Mouse (Mus musculus) CD4-positive helper T cell, adult 2 months (primary cell): ENCODE measurements around the gene Serp1.
"Not testable (repeated sequence)": the region's sequence is repeated elsewhere in the genome, so short reads cannot be mapped to it uniquely, and the experiment has no call there.

Source experiments
- DNase-seq: peaks from one replicate; pipeline ENCODE4 v3.0.0-alpha.2; 2012; ENCODE audit warnings: low read depth, missing footprints, low spot score

The Serp1 gene

DNA sequence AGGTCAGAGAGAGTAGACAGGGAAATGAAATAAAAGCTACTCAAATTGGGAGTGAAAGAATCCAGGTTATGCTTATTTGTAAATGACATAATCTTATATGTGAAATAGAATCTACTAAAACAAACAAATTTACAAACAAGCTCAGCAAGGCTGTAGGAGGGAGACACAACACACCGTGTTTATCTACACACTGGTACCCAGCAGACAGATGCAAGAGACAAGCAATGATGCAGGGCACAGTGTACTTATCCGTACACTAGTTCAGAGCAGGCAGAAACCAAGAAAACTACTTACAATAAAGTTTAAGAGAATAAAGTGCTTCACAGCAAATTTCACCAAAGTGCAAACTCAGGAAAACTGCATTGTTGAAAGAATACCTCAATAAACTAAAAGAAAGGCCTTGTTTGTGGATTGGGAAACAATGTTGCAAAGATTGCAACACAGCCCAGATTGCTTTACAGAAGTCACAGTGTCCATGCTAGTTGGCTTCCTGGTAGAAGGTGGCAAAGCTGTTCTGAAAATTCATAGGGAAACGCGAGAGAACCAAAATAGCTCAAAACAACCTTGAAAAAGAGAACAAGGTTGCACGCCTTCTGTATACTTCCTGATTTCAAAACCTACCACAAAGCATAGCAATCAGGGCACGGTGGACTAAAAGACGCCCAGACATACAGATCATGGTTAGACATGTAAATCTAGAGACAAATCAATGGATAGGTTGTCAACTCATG, 17.5 kb downstream of the Serp1 start:
- no peak for DNase-seq

DNA sequence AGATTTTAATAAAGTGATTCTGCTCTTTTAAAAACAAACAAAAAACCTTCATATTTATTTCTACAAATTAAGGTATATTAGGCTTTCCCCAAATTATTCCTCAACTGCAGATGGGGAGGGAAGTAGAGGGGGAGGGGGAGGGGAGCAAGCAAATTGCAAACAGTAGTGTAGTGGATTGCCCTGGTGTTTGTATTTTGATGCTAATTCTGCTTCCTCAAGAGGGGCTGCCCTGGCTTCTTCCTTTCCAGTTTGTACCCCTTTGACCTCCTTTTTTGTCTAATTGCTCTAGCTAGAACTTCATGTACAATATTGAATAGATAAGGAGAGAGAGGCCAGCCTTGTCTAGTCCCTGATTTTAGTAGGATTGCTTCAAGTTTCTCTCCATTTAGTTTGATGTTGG, 21.0 kb downstream of the Serp1 start:
- no peak for DNase-seq

DNA sequence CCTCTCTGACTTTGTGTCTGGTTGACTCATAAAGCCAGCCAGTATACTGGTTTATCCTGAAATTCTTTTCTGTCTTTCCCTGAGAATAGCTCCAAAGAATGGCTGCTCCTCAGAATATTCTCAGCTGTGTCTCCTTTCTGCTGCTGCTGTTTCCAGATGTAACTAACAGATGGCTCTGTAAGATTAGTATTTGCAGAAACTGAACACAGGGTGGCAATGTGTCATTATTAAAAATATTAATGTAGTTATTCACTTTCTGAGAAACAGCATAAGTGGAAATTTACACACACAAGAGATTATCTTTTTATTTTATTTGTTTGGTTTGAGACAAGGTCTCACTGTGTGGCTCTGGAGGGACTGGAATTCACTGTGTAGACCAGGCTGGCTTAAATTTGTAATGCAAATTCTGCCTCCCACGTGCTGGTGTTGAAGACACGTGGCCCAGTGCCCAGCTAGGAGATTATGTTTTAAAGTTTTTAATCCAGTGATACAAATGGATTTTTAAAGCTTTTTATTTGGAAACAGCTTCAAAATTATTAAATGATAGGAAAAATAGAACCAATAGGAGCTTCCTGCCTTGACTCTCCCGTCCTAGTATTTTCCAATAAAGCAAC, 21.9 kb downstream of the Serp1 start:
- no peak for DNase-seq

DNA sequence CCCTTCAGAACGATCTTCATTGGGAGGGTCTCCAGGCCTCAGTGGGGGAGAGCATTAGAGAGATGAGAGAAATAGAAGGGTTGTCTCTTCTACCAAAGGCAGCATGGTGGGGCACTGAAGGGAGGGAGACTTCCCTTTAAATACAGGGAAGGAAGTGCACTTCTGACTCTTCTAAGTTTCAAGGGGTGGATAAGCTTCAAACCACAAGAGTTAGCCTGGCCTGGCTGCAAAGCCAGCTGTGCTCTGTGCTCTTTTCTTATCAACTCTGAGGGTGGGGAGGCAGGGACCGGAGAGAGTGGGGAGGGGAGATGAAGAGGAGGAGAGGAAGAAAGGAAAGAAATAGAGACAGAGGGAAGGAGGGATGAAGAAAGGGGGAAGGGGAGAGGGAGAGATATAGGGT, 23.7 kb downstream of the Serp1 start:
- DNase-seq: no peak

DNA sequence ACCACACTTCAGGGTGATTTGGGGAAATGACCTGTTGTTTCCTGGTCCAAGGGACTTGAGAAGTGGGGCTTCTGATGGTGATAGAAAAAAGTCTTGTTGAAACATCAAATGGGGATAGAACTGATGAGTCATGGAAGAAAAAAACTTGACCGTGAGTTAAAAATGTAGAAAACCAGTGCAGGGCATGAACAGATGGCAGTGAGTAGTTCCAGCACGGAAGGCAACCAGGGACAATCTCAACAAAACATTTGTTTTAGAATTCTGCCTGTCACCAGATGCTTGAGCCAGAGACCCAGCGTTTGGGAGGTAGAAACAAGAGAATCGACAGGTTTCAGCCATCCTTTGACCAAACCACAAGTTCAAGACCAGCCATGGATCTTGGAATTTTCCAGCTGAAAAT, 32.1 kb downstream of the Serp1 start:
- no peak for DNase-seq

DNA sequence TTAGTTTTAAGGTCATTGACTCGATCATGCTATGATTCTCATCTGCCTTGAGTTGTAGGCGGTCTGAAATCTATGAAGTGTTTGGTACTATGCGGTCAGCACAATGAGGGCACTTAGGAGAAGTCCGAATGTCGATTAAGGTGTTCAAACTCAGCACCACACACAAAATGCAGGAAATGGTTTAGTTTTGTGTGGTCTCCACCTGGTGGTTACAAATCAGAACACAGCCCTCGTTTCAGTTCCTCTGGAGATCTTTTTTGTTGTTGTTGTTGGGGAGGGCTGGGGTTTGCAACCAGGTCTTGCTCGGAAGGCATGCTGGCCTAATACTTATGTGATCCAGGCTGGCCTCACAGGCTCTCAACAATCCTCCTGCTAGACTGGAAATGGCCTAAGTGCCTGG, 34.9 kb downstream of the Serp1 start:
- DNase-seq: peak; percentile 49

DNA sequence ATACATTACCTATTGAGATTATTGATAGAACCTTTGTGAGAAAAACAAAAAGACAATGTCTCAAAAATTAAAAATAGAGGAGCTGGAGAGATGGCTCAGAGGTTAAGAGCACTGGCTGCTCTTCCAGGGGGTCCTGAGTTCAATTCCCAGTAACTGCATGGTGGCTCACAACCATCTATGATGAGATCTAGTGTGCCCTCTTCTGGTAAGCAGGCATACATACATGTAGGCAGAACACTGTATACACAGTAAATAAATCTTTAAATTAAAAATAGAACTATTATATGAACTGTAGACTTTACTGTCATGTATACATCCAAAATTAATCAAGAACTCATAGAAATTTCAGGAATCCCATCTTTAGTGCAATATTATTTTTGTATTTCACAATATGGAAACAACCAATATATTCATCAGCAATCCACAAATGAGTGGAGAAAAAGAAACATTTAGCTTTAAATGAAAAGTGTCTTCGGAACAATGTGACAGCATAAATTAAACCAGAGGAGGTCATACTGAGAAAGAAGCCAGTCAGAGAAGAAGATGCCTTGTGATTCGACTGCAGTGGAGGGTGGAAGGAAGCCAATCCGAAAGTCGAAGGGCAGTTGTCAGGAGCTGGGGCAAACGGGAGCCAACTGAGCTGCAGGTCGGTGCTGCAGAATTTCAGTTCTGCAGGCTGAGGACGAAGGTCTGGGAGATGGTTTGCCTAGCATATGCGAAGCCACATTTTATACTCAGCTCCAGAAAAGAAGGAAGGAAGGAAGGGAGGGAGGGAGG, 37.5 kb downstream of the Serp1 start:
- DNase-seq: peak; percentile 7

DNA sequence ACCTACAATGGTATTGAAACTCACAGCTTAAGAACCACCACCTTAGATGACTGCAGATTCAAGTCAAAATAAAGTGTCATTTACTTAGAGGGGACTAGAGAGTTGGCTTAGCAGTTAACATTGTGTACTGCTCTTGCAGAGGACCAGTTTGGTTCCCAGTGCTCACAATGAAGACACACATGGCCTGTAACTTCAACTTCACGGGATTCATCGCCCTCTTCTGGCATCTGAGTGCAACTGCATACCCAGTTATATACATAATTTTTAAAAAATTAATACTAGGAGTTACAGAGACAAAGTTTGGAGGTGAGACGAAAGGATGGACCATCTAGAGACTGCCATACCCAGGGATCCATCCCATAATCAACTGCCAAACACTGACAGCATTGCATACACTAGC, 38.6 kb downstream of the Serp1 start:
- peak; percentile 9 for DNase-seq

DNA sequence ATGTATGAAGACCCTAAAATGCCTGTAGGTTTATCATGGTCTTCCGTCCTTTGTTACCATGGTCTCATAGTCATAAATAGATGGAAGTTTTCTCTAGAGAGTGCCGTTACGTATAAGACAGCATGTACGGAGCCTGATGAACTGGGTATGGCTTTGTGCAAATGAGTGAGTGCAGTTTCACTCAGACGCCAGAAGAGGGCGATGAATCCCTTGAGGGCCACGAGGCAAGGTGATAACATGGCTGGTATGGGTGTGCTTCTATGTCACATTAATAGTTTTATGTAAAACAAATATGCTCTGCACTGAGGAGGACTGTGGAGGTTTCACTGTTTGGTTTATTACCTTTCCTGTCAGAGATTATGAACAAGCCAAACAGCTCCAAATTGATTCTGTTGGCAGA, 39.8 kb downstream of the Serp1 start:
- DNase-seq: peak; percentile 36

DNA sequence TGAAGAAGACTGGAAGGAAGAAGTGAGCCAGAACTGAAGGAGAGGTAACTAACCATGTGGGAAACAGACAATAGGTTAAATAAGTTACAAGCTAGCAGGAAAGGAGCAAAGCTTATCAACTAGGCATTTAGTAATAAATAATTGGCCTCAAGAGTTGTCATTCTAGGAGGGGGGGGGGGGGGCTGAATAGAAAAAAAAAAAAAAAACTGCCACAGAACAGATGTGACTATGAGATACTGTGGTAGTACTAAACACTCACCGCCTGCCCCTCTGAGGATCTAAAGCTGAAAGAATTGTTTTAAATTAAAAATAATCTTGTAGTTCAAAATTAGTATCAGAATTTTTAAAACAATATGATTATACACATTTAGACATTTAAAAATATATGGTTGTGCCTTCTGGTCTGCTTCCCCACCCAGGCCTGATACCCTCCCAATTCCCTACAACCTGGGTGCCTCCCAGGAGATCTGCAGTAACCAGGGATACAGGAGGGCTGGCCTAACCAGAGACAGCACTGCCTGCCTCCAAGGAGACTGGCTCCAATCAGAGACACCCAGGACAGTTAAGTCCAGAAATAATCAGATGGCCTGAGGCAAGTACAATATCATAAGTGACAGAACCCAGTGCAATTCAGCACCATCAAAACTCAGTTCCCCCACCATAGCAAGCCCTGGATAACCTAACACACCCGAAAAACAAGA, 46.8 kb downstream of the Serp1 start:
- DNase-seq: no peak

DNA sequence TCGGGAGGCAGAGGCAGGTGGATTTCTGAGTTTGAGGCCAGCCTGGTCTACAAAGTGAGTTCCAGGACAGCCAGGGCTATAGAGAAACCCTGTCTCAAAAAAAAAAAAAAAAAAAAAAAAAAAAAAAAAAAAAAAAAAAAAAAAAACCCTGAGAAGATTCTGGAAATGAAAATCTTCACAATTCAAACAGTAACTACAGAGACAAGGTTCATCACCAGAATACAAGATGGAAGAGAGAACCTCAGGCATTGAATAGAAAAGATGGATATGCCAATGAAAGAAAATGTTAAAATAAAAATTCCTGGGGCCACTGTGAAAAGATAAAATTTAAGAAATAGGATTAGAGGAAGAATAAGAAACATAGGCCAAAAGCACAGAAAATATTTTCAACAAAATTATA, 50.4 kb downstream of the Serp1 start:
- not testable (repeated sequence) for DNase-seq
